Mouse (Mus musculus): Measurements from ENCODE around the gene Tmem214. TPM values are rescaled to one million over a fixed set of nuclear protein-coding genes. Genes with fewer than 3 reads are reported as not detected.
A peak's percentile ranks its signal among the peaks of the same experiment; 100 is the strongest.
"Not testable (repeated sequence)": the region's sequence is repeated elsewhere in the genome, so short reads cannot be mapped to it uniquely, and the experiment has no call there.

Gene Tmem214
- total RNA-seq, 2 experiments from 2014 or later: 67.5 to 80.3 TPM

- DNase-seq: peak; percentile 37 to 48
Observed at GRCm38 (mm10) chr5:30878616-30879015, 10.8 kb downstream of the Tmem214 start.

- no peak for DNase-seq
Observed at GRCm38 (mm10) chr5:30879347-30879943, 11.6 kb downstream of the Tmem214 start.

- DNase-seq: not testable (repeated sequence)
Observed at GRCm38 (mm10) chr5:30881839-30882238, 14.0 kb downstream of the Tmem214 start.

GRCm38 (mm10) chr5:30886209-30886608 is 18.4 kb downstream of the Tmem214 start:
- DNase-seq: no peak

GRCm38 (mm10) chr5:30886731-30887130 is 18.9 kb downstream of the Tmem214 start:
- DNase-seq: no peak

GRCm38 (mm10) chr5:30887331-30887761 is 19.5 kb downstream of the Tmem214 start:
- DNase-seq: no peak

- DNase-seq: peak; percentile 92 to 95
Observed at GRCm38 (mm10) chr5:30887858-30888336, 20.1 kb downstream of the Tmem214 start.

- peak; percentile 92 for DNase-seq
Observed at GRCm38 (mm10) chr5:30888337-30889087, 20.7 kb downstream of the Tmem214 start, which contains the start of gene Agbl5. TSS of gene Agbl5 (plus strand) at chr5:30888694.

GRCm38 (mm10) chr5:30889088-30889754 is 21.4 kb downstream of the Tmem214 start:
- no peak for DNase-seq

GRCm38 (mm10) chr5:30890375-30890774 is 22.6 kb downstream of the Tmem214 start:
- no peak for DNase-seq

GRCm38 (mm10) chr5:30901860-30902259 is 34.0 kb downstream of the Tmem214 start:
- no peak for DNase-seq

GRCm38 (mm10) chr5:30907413-30908059 is 39.7 kb downstream of the Tmem214 start, which contains the start of gene Ost4:
TSS of gene Ost4 (minus strand) at chr5:30907788.
- peak; percentile 95 for DNase-seq

GRCm38 (mm10) chr5:30908426-30909299 is 40.9 kb downstream of the Tmem214 start:
- DNase-seq: no peak

- no peak for DNase-seq
Observed at GRCm38 (mm10) chr5:30909300-30909659, 41.5 kb downstream of the Tmem214 start.

- no peak for DNase-seq
Observed at GRCm38 (mm10) chr5:30909863-30910262, 42.1 kb downstream of the Tmem214 start.

GRCm38 (mm10) chr5:30910481-30910880 is 42.7 kb downstream of the Tmem214 start:
- no peak for DNase-seq

- no peak for DNase-seq
Observed at GRCm38 (mm10) chr5:30912156-30912555, 44.3 kb downstream of the Tmem214 start.

- DNase-seq: no peak
Observed at GRCm38 (mm10) chr5:30913060-30913841, 45.4 kb downstream of the Tmem214 start, which contains the start of gene Emilin1. TSS of gene Emilin1 (plus strand) at chr5:30913402.

GRCm38 (mm10) chr5:30914101-30914635 is 46.4 kb downstream of the Tmem214 start:
- no peak for DNase-seq

- no peak for DNase-seq
Observed at GRCm38 (mm10) chr5:30914849-30915248, 47.0 kb downstream of the Tmem214 start.

Data from layer of hippocampus, postnatal 36 days (tissue).